Mouse (Mus musculus) stomach, postnatal 0 days (tissue): Measurements from ENCODE around the gene Kremen1. TPM values are rescaled to one million over a fixed set of nuclear protein-coding genes. Genes with fewer than 3 reads are reported as not detected.

ENCODE experiments used
- ATAC-seq: fragments of 200-750 bp; cut with Nextera tagmentation; 2 replicates; pipeline ENCODE4 v1.8.0; 2017; ENCODE audit not compliant: low FRiP score, low TSS enrichment
- DNase-seq: peaks from one replicate; pipeline ENCODE4 v3.0.0-alpha.2; 2016; ENCODE audit warnings: low spot score
- H3K27ac ChIP-seq: fragments of 300-500 bp; sonication (generic); replicated peaks from 2 replicates; pipeline ENCODE4 v1.5.1; 2014; ENCODE audit warnings: mild to moderate bottlenecking, control low read depth
- H3K27me3 ChIP-seq: fragments of 300-500 bp; sonication (generic); 2 replicates; pipeline ENCODE4 v1.6.1; 2014; ENCODE audit warnings: low read length; ENCODE audit not compliant: control insufficient read depth, insufficient read depth
- H3K36me3 ChIP-seq: fragments of 300-500 bp; sonication (generic); 2 replicates; pipeline ENCODE4 v1.6.1; 2014; ENCODE audit warnings: low read length, mixed read lengths; ENCODE audit not compliant: control insufficient read depth, insufficient read depth
- H3K4me1 ChIP-seq: fragments of 300-500 bp; sonication (generic); replicated peaks from 2 replicates; pipeline ENCODE4 v1.6.1; 2014; ENCODE audit warnings: antibody characterized with exemption; ENCODE audit not compliant: control insufficient read depth, insufficient read depth
- H3K4me2 ChIP-seq: fragments of 300-500 bp; sonication (generic); replicated peaks from 2 replicates; pipeline ENCODE4 v1.6.1; 2014; ENCODE audit warnings: low read depth, mild to moderate bottlenecking, control low read depth, moderate library complexity
- H3K4me3 ChIP-seq: fragments of 300-500 bp; sonication (generic); 2 replicates; pipeline ENCODE4 v1.5.1; 2014; ENCODE audit warnings: low read depth, low read length, control low read depth
- H3K9ac ChIP-seq: fragments of 300-500 bp; sonication (generic); 2 replicates; pipeline ENCODE4 v1.6.1; 2014; ENCODE audit warnings: mild to moderate bottlenecking, low read length, control low read depth, mixed read lengths
- H3K9me3 ChIP-seq: fragments of 300-500 bp; sonication (generic); 2 replicates; pipeline ENCODE4 v1.6.1; 2016; ENCODE audit warnings: low read length; ENCODE audit not compliant: control insufficient read depth
- CTCF ChIP-seq: IDR thresholded peaks from 2 replicates; pipeline ENCODE4 v1.5.1; 2016; ENCODE audit warnings: antibody characterized with exemption, low read depth, mild to moderate bottlenecking, moderate library complexity
- EP300 ChIP-seq: optimal IDR thresholded peaks from 2 replicates; pipeline ENCODE3; 2016; ENCODE audit warnings: antibody characterized with exemption
- WGBS: fragments of 180-500 bp; shearing (Covaris S2); extraction: QIAGEN DNeasy Blood & Tissue Kit; methylation state at CpG from one replicate; pipeline ENCODE4 v1.1.7; 2014; 5-methylcytosine and 5-hydroxymethylcytosine counted together
- polyA plus RNA-seq: library from polyadenylated mRNA; unstranded; fragments of >200 nt; fragmentation: Nextera tagmentation; extraction: Ambion mirVana; gene quantifications from 2 replicates; pipeline ENCODE4 v1.2.1, GENCODE M21; 2015

Kremen1 gene
- polyA plus RNA-seq, 1 experiment from 2014 or later: 12.7 TPM

DNA sequence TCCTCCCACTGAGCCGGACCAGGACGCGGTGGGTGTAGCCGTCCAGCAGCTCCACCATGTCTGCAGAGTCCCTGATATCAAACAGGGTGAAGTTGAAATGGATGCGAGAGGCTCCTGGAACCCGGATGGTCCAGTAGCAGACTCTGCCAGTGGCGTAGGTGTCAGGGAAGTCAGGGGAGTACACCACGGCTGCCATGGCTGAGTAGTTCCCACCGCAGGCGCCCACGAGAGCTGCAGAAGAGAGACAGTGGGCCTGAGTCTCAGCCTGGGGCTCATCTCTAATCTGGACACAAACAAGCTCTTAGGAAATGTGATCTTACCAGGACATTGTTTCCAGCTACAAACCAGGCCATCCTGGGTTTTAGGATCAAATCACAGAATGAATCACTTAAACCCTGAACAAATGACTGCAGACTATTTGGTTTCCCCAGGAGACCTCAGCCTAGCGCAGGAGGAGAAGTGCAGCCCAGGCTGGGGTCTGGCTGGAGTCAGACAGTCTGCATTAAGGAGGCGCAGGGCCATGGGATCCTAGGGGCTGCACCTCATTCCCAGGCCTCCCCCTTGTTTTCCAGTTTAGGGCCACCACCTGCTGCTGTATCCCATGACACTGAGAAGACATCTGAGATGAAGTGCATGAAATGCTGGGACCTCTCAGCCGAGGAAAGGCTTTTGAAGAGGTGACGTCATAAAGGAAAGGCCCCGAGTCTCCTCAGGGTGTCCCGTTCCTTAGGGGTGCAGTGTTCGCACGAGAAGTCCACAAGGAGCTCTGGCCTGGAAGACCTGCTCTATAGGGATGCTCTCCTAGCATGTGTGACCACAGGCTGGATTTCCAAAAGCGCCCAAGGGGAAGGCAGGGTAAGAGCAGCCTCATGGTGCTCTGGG lies 59.3 kb downstream of the Kremen1 start:
- TF ChIP-seq CTCF (no peak), EP300 (no peak)
- H3K27me3 ChIP-seq: no peaks in the 10 kb centered on the region
- H3K27ac ChIP-seq: no peak overlapping the region
- WGBS: 92% methylated on average over 20 of the region's 20 CpGs
- no peak overlapping the region for H3K9ac ChIP-seq
- no peak overlapping the region for H3K4me3 ChIP-seq
- no peaks in the 10 kb centered on the region for H3K4me1 ChIP-seq
- ATAC-seq: no peak
- peaks cover 11% of the 10 kb centered on the region; the same call in 1 of the 2 replicates for H3K36me3 ChIP-seq
- no peak overlapping the region for H3K4me2 ChIP-seq
- no peaks in the 10 kb centered on the region for H3K9me3 ChIP-seq
- DNase-seq: no peak

DNA sequence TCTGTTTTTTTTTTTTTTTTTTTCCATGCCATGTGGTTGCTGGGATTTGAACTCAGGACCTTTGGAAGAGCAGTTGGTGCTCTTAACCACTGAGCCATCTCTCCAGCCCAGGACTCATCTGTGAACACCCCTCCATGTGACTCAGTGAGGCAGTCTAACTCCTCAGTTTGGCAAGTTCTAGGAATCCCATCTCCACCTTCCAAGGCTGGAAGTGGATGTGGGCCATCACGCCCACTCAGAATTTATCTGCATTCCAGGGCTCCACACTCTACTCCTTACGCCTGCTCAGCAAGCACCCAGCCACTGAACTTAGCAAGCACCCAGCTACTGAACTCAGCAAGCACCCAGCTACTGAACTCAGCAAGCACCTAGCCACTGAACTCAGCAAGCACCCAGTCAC lies 61.5 kb downstream of the Kremen1 start:
- H3K9ac ChIP-seq: no peak overlapping the region
- no peaks in the 10 kb centered on the region for H3K4me1 ChIP-seq
- H3K27ac ChIP-seq: no peak overlapping the region
- H3K4me2 ChIP-seq: no peak overlapping the region
- no peak for DNase-seq
- TF ChIP-seq CTCF (no peak), EP300 (no peak)
- no peaks in the 10 kb centered on the region for H3K9me3 ChIP-seq
- no peaks in the 10 kb centered on the region for H3K27me3 ChIP-seq
- 94% methylated on average over 2 of the region's 2 CpGs for WGBS
- ATAC-seq: no peak
- H3K36me3 ChIP-seq: peaks cover 15% of the 10 kb centered on the region; the same call in 1 of the 2 replicates
- no peak overlapping the region for H3K4me3 ChIP-seq

DNA sequence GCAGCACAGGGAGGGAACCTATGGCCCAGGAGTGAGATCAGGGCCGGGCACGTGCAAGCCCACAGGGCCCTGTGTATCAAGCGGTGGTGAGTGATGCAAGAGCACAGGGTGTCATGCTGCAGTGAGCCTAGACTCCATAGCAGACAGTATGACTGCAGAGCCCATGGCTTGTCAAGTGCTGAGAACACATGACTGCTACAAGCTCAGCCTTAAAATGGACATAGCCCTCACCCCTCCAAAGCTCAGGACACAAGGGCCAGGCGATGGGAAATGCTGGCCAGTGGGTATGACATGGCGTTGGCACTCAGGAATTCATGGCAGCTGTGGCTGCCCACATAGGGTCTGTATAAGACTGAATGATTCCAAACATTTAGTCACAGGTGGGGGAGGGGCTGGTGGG lies 64.3 kb downstream of the Kremen1 start:
- DNase-seq (no peak), ATAC-seq (no peak)
- 87% methylated on average over 5 of the region's 5 CpGs for WGBS
- Histone ChIP-seq H3K4me2 (no peak overlapping the region), H3K9me3 (no peaks in the 10 kb centered on the region), H3K27me3 (no peaks in the 10 kb centered on the region), H3K4me3 (no peak overlapping the region), H3K36me3 (peaks cover 12% of the 10 kb centered on the region), H3K27ac (no peak overlapping the region), H3K4me1 (no peaks in the 10 kb centered on the region), H3K9ac (no peak overlapping the region)
- TF ChIP-seq EP300: no peak
- no peak for TF ChIP-seq CTCF

DNA sequence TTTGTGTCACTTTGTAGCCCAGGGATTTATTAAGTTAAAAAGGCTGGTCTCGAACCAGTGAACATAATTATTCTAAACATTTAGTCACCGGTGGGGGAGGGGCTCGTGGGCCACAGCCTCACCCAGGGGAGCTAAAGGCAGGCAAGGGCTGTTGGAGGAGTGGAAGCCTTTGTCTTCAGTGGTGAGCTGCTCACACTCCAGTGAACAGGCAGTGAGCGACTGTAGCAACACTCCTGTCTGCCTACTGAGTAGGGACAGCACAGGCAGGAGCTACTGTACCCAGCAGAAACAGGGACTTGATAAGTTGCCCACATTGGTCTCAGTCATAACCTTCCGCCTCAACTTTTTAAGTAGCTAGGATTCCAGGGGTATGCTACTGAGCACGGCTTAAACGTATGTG lies 64.8 kb downstream of the Kremen1 start:
- peaks cover 12% of the 10 kb centered on the region for H3K36me3 ChIP-seq
- H3K4me1 ChIP-seq: no peaks in the 10 kb centered on the region
- no peaks in the 10 kb centered on the region for H3K27me3 ChIP-seq

DNA sequence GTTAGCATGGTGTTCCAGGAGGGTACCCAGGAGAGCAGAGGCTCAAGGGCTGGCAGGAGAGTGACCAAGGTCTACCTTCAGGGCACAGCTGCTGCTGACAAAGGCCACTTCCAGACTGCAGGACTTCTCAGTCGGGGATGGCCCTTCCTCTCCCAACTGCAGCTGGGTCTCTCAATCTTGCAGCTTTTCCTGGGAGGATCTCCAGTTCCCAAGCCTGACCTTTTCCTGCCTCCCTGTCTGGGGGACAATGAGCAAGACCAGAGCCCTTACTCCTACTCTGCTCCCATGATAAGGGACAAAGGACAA lies 67.8 kb downstream of the Kremen1 start:
- WGBS: 69% methylated on average over 1 of the region's 1 CpGs
- H3K27me3 ChIP-seq: no peaks in the 10 kb centered on the region
- H3K9me3 ChIP-seq: no peaks in the 10 kb centered on the region
- DNase-seq (no peak), ATAC-seq (no peak)
- H3K36me3 ChIP-seq: peaks cover 8% of the 10 kb centered on the region
- no peak for TF ChIP-seq EP300
- H3K27ac ChIP-seq: no peak overlapping the region
- no peak overlapping the region for H3K9ac ChIP-seq
- no peak overlapping the region for H3K4me3 ChIP-seq
- H3K4me1 ChIP-seq: no peaks in the 10 kb centered on the region
- H3K4me2 ChIP-seq: no peak overlapping the region

More for the DNA sequence above, 64.8 kb downstream of the Kremen1 start:
- no peak for ATAC-seq
- H3K9me3 ChIP-seq: no peaks in the 10 kb centered on the region
- no peak overlapping the region for H3K4me3 ChIP-seq
- no peak for DNase-seq
- 71% methylated on average over 7 of the region's 7 CpGs for WGBS
- TF ChIP-seq EP300 (no peak), CTCF (no peak)
- no peak overlapping the region for H3K9ac ChIP-seq
- no peak overlapping the region for H3K4me2 ChIP-seq
- H3K27ac ChIP-seq: no peak overlapping the region

DNA sequence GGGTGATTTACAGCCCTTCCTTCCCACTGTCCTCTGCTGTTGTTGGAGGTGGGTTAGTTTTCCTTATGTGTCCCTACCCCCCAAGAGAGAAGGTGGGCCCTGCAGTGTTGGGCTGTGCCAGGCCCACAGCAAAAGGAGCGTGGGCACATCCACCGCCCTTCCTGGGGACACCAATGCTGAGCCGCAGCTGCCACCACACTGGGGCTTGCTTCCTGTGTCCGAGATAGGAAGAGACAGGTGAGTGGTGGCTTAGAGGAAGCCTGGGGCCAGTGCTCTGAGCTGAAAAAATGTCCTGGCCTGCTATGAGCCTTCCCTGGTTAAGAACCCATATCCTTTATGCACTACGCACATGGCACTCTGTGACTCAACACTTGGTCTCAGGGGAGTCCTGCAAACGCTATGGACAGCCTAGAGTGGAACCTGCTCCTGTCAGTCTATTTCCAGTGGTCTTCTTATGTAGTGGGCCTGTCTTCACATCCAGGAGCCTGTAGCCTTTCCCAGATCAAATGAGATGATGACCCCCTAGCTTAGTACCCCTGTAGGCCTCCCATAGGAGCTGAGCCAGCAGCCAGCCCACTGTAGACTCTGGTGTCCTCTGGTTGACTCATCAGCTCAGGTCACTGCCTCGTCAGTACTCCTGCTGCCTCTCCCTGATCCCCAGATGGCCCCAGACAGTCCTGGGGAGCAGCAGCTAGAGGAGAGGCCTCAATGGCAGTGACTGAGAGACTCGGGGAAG lies 68.3 kb downstream of the Kremen1 start:
- no peaks in the 10 kb centered on the region for H3K27me3 ChIP-seq
- TF ChIP-seq EP300 (no peak), CTCF (no peak)
- no peak overlapping the region for H3K27ac ChIP-seq
- DNase-seq (no peak), ATAC-seq (no peak)
- no peak overlapping the region for H3K9ac ChIP-seq
- peaks cover 8% of the 10 kb centered on the region for H3K36me3 ChIP-seq
- H3K4me1 ChIP-seq: no peaks in the 10 kb centered on the region
- no peak overlapping the region for H3K4me2 ChIP-seq
- no peaks in the 10 kb centered on the region for H3K9me3 ChIP-seq
- no peak overlapping the region for H3K4me3 ChIP-seq
- 82% methylated on average over 8 of the region's 8 CpGs for WGBS
